Mouse (Mus musculus) right cerebral cortex, postnatal 4 days (tissue): ENCODE measurements around the gene Lmntd1.
A peak's percentile ranks its signal among the peaks of the same experiment; 100 is the strongest.

Experiments used
- DNase-seq: peaks from one replicate; pipeline ENCODE4 v3.0.0-alpha.2; 2022

Lmntd1 gene

GRCm38 (mm10) chr6:145374372-145374771 is 239.7 kb downstream of the Lmntd1 start:
- no peak for DNase-seq

- DNase-seq: no peak
Measured at GRCm38 (mm10) chr6:145373712-145374221, 240.4 kb downstream of the Lmntd1 start.

- DNase-seq: no peak
Measured at GRCm38 (mm10) chr6:145372066-145372465, 242.1 kb downstream of the Lmntd1 start.

DNA sequence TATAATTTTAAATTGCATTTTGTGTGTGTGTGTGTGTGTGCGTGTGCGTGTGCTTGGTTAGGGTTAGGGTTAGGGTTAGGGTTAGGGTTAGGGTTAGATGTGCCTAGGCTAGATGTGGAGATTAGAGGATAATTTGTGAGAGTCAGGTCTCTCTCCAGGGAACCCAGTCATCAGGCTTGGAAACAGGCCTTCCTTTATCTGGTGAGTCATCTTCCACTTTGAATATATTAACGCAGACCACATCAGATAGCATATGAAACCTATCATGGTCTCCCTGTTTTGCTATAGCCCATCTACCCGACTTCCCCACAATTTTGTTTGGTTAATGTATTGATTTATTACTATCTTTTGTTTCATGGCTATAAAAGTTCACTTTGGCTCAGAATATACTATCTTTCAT is 242.5 kb downstream of the Lmntd1 start:
- DNase-seq: no peak

GRCm38 (mm10) chr6:145370302-145370701 is 243.8 kb downstream of the Lmntd1 start:
- no peak for DNase-seq

DNA sequence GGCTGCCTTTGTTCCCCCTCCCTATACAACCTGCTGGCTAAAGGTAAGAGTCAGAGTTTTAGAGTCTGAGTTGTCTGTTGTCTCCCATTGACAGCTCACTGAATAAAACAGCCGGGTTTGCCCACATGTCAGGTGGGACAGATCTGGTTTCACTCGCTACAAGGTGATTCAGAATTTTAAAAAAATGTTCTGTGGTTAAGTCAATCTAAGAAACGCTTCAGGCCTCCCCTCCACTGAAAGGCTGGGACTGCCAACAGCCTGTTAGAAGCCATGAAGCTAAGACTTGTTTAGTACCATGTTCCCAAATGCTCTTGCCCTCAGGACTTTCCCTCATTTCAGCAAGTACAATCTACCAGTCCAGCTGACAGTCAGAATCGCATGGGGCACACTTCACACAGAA is 244.8 kb downstream of the Lmntd1 start:
- no peak for DNase-seq

GRCm38 (mm10) chr6:145366488-145366887 is 247.6 kb downstream of the Lmntd1 start:
- DNase-seq: no peak

DNA sequence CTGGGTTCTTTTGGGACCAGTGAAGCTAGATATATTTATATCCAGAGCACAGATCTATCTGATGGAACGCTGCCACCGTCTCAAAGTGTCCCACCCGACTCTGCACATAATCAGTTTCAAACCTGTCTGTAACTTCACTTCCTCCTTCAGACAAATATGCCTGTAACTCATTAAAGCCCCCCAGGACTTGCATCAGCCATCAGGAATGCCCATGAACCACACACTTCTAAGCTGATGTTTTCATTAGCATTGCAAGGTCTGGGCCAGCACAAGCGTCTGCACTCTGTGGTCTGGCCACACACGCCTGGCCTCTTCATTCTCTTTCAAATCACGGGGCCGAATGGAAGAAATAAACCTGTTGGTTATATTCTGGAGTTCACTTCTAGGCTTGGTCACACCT is 250.4 kb downstream of the Lmntd1 start:
- no peak for DNase-seq

- DNase-seq: no peak
Measured at GRCm38 (mm10) chr6:145361109-145361694, 252.9 kb downstream of the Lmntd1 start.

DNA sequence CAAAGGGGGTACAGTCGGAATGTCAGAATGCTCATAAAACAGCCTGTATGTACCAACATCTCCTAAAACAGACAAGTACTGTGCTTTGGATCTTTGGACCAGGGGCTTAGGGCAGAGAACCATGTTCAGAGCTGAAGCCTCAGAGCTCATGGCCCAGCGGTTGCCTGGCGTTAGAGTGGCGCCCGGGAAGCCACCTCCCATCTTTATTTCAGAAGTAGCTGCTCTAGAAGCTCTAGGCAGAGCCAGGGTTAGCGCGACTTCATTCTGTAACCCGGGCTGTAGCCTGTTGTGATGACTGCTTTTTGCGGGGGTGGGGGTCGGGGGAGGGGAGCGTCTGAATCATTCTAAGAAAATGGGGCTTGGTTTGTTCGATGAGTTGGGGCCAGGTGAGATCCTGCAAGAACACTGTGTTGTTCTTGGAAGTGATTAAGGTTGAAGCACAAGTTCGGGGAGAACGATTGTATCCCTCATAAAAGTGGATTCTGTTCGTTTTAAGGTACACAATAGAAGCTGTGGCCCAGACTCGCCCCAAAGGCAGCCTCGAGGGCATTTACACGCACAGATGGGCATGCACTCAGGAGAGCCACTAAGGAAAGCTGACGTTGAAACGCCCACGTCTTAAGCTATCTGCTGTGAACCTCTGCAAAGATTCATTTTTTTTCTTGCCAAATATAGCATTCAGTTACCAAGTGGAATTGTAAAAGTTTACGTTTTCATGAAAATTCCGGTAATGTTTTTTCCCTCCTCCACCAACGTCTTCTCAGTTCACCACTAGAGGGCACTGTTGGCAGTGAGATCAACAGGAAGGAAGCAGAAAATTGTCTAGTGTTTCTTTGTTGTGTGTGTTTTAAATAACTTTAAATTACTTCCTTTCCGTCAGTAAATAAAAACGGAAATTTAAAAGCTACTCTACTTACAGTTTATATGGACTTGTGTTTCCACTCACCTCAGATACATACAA is 254.4 kb downstream of the Lmntd1 start:
- peak; percentile 66 for DNase-seq

GRCm38 (mm10) chr6:145358001-145358400 is 256.1 kb downstream of the Lmntd1 start:
- DNase-seq: no peak

GRCm38 (mm10) chr6:145353806-145354205 is 260.3 kb downstream of the Lmntd1 start:
- no peak for DNase-seq

DNA sequence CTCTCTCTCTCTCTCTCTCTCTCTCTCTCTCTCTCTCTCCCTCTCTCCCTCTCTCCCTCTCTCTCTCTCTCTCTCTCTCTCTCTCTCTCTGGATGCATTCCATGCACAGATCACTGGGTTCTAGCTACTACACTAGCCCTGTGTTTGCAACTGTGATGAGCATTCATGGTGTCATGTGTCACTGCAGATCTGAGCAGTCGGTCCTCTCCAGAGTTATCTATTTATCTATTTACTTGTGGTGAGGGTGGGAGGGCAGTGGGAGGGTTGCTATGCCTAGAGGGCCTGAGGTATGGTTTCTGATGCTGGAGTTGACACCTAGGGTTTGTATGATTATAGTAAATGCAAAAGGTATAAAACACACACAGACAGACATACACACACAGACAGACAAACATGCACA is 261.4 kb downstream of the Lmntd1 start:
- no peak for DNase-seq

DNA sequence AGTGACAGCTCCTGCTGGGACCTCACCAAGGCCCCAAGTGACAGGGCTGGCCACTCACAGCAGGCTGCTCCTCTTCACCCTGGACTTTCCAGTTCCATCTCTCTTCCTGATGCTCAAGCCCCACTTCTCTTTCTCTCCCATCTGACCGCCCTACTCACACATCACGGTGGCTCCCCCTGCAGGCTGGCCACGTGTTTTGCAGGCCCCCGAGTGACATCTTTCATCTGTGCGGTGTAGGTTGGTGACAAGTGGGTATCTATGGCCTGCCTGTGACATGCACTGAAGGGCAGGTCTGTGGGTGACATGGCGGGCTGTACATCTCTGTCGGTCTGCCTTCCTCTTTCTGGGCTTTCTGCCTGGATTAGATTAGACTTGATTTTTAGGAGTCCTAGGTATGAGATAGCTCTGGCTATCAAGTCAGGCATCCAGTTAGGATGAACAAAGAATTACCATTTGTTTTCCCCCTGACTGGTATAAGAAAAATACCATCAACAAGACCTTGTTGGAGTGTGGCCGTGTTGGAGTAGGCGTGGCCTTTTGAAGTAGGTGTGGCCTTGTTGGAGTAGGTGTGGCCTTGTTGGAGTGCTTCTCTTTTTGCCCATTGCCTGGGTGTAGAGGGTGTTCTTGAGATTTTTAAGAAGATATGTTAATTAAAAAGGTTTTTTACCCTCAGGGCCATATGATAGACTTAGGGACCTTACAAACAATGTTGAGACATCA is 265.8 kb downstream of the Lmntd1 start:
- peak; percentile 28 for DNase-seq

GRCm38 (mm10) chr6:145347641-145348040 is 266.5 kb downstream of the Lmntd1 start:
- no peak for DNase-seq

- no peak for DNase-seq
Measured at GRCm38 (mm10) chr6:145346789-145347557, 267.1 kb downstream of the Lmntd1 start.

DNA sequence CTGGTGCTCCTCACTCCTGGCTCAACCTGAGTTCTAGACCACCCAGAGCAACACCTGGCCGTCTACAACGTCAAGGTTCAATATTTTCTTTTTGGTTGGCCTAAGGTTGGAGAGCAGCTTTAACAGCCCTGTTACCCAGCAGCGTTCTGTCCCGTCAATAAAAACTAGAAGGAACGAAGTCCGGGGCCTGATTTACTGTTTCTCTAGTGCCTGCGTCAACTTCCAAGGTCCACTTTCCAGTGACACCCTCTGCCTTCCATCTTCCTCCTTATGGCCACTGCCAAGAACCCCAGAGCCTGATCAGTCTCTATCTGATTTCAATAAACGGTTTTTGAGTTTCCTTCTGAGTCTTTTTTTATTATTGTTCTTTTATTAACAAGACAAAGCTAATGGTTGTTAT is 267.8 kb downstream of the Lmntd1 start:
- DNase-seq: no peak

- no peak for DNase-seq
Measured at GRCm38 (mm10) chr6:145344719-145345118, 269.4 kb downstream of the Lmntd1 start.

GRCm38 (mm10) chr6:145343457-145343856 is 270.7 kb downstream of the Lmntd1 start:
- no peak for DNase-seq

DNA sequence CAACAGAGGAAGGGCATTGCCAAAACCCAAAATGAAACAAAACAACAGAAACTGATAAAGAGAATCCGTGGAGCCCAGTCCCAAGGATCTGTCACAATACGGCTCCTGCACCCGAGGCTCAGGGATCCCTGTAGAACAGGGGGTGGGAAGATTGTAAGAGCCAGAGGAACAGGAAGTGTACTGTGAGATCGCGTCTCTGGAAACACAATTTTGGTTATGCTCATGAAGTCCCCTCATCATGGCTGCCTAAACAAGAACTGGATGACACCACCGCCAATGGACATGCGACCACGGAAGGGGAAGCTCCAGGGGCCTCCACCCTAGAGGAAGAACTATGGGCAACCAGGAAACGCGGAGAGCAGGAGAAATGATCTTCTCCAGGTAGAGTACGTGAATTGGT is 271.3 kb downstream of the Lmntd1 start:
- no peak for DNase-seq

GRCm38 (mm10) chr6:145341301-145342193 is 272.6 kb downstream of the Lmntd1 start:
- DNase-seq: peak; percentile 87
